Mouse (Mus musculus): ENCODE measurements around the gene Aurkaip1. TPM values are rescaled to one million over a fixed set of nuclear protein-coding genes. Genes with fewer than 3 reads are reported as not detected.
"Not testable (repeated sequence)": the region's sequence is repeated elsewhere in the genome, so short reads cannot be mapped to it uniquely, and the experiment has no call there.

Aurkaip1 gene
- 10 to 100 TPM; 81.6 to 82.6 TPM for total RNA-seq (2021)

GRCm38 (mm10) chr4:155831205-155831766 lies at the start of gene Aurkaip1:
Aurkaip1 (plus strand) TSS chr4:155831272.
- peak; percentile 97 for DNase-seq (ENCODE audit: extremely low spot score in 1 of 2, low spot score in 2 of 2)
- intact Hi-C loops (cut with DNase I) = no loop called here

GRCm38 (mm10) chr4:155783486-155784080 lies 47.5 kb upstream of the Aurkaip1 start:
- no peak for DNase-seq (ENCODE audit: extremely low spot score in 1 of 2, low spot score in 2 of 2)
- intact Hi-C loops (cut with DNase I) = no loop called here

DNA sequence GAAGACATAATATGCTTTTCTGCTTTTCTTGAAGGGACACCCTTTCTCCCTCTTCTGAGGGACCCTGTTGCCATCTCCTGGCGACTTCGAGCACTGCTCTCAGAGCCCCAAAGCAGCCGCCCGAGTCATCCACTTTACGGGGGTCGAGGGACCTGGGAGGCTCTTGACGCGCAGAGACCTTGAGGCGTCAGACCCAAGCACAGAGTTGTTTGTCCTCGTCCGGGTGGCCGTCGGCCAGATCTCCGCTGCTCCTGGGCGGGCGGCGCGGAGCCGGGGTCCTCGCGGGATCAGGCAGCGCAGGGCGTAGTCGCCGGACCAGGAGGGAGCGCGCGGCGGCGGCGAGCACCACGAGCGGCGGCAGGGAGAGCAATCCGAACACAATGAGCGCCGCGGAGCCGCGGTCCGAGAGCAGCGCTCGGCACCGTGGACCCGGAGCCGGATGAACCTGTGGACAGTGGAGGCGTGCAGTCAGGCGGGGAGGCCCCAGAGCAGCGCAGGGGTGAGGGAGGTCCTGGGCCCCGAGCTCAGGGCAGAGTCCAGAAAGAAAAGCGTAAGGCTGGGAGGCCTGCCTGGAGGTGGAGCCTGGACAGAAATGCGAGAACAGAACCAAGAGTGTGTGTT lies 46.9 kb upstream of the Aurkaip1 start:
- intact Hi-C loops (cut with DNase I) = no loop called here
- DNase-seq (ENCODE audit: extremely low spot score in 1 of 2, low spot score in 2 of 2) = peak in 1 of 2 experiments; percentile 90

DNA sequence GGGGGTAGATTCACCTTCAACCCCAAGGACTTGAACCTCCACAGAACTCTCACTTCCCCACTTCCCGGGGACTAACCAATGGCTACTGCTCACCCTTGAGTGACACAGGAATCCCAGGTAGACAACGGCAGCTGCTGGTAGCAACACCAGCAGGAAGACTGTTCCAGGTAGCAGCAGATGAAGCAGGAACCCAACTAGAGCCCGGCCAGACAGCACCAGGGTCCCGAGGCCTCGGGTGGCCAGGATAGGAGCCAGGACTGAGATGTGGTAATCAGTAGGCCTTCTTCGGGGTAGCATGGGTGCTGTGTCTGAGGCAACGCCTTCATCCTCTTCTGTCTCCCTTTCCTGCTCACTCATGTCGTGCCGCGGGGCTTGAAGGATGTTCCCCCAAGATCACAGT lies 45.8 kb upstream of the Aurkaip1 start:
- no peak for DNase-seq (ENCODE audit: extremely low spot score in 1 of 2, low spot score in 2 of 2)
- intact Hi-C loops (cut with DNase I) = no loop called here

DNA sequence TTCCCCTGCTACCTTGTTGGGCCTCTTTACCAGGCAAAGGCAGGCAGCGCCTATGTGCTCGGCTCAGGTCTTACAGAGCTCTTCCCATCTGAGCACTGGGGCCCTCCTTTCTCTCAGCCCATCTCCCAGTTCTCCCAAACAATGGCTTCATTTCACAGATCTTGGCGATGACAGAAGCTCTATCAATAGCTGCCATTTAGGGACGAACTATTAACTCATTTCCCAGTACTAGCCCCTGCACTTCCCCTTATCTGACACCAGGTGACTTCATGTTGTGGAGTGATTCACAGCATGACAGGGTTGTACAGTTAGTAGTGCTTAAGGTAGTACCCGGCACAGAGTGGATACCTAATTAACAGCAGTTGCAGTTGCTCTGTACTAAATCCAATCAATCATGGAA lies 45.3 kb upstream of the Aurkaip1 start, which contains the start of gene Tmem88b:
Gene Tmem88b, minus strand, starts transcription at position 56 of the 400 bp plus-strand sequence.
- intact Hi-C loops (cut with DNase I) = no loop called here
- DNase-seq (ENCODE audit: extremely low spot score in 1 of 2, low spot score in 2 of 2) = no peak

DNA sequence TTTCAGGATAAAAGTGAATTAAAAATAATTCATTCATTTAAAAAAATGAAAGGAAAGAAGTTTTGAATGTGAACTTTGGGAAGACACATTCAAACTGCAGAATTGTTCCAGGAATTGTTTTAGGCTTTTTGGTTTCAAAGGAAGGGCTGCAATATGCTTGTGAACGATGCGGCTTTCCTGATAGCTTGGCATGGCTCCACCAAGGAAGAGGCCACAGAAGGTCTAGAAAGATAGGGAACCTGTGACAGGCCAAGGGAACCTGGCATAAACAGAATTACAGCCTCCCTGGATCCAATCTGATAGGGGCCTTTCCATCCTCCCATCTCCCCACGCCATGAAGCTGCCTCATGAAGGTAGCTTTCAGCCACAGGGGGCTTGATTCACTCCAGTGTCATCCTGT lies 42.8 kb upstream of the Aurkaip1 start:
- no peak for DNase-seq (ENCODE audit: extremely low spot score in 1 of 2, low spot score in 2 of 2)
- intact Hi-C loops (cut with DNase I) = no loop called here

- DNase-seq (ENCODE audit: extremely low spot score in 1 of 2, low spot score in 2 of 2); intact Hi-C loops (cut with DNase I): not testable (repeated sequence)
These were observed 42.2 kb upstream of the Aurkaip1 start for GRCm38 (mm10) chr4:155788833-155789232.

DNA sequence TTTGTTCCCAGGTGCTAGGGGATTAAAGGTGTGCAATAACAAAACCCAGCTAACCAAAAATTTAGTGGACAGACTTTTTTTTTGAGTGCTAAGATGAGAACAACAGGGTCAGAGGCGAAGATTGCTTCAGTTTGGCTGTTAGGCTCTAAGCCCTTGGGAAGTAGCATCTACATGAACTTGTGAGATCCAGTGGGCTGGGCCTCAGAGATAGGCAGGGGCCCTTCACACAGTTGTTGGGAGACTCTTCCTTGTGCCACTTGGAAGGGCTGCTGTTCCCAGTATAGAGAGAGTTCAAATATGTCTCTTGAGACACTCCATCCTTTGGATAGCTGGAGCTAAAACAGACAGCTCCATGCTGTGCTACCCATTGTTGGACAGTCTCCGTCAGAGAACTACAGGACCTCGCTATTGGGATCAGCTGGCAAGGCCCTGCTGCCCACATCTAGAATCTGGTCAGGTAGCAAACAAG lies 41.0 kb upstream of the Aurkaip1 start, which contains the start of gene Ankrd65:
Gene Ankrd65, plus strand, starts transcription at position 419 of the 469 bp plus-strand sequence.
- DNase-seq (ENCODE audit: extremely low spot score in 1 of 2, low spot score in 2 of 2) = no peak
- intact Hi-C loops (cut with DNase I) = no loop called here

DNA sequence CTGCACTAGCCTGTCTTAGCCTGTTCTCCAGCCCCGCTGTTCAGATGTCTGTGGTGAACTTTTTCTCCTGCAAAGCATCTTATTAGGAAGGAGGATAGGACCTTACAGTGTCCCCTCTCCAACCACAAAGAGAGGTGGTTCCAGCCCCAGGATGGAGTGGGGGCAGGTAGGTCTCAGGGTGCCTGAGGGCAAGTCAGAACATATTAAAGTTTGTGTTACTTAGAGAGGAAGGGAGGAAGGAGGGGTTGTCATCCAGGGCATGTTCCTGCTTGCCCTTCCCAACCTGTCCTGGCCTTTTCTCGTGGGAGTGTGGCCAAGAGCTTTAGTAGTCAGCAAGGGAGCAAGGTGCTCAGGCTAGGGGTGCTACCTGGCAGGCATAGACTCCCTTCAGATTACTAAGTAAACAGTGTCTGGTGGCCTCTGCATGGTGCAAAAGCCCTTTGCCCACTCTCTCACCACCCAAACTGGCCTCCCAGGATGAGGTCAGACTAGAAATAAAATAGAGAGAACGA lies 40.4 kb upstream of the Aurkaip1 start:
- intact Hi-C loops (cut with DNase I) = no loop called here
- DNase-seq (ENCODE audit: extremely low spot score in 1 of 2, low spot score in 2 of 2) = no peak

- intact Hi-C loops (cut with DNase I) = no loop called here
- no peak for DNase-seq (ENCODE audit: extremely low spot score in 1 of 2, low spot score in 2 of 2)
These were observed 39.7 kb upstream of the Aurkaip1 start for GRCm38 (mm10) chr4:155791240-155791933.

GRCm38 (mm10) chr4:155793730-155794129 lies 37.3 kb upstream of the Aurkaip1 start:
- DNase-seq (ENCODE audit: extremely low spot score in 1 of 2, low spot score in 2 of 2) = no peak
- intact Hi-C loops (cut with DNase I) = no loop called here

- intact Hi-C loops (cut with DNase I) = no loop called here
These were observed 29.0 kb upstream of the Aurkaip1 start for GRCm38 (mm10) chr4:155802075-155802474.

DNA sequence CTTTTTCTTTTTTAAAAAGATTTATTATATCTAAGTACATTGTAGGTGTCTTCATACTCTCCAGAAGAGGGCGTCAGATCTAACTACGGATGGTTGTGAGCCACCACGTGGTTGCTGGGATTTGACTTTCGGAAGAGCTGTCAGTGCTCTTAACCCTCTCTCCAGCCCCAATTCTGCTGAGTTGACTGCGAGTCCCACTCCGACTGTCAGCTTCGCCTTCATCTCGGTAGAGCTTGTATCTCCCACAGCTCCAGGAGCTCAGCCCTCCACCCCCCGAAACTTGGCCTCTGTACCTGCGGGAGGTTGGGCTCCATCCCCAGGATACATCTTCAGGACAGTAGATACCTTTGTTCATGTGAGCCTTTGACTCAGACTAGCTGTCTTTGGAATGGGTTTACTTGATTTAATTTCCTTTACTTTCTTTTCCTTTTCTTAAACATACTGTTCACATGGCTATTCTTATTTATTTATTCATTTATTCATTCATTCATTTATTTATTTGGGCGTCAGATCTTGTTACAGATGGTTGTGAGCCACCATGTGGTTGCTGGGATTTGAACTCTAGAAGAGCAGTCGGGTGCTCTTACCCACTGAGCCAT lies 28.2 kb upstream of the Aurkaip1 start, which contains the start of gene Mrpl20:
Gene Mrpl20, plus strand, starts transcription at position 138 of the 599 bp plus-strand sequence.
- intact Hi-C loops (cut with DNase I) = no loop called here
- DNase-seq (ENCODE audit: extremely low spot score in 1 of 2, low spot score in 2 of 2) = no peak

More at GRCm38 (mm10) chr4:155802075-155802474, 29.0 kb upstream of the Aurkaip1 start:
- DNase-seq (ENCODE audit: extremely low spot score in 1 of 2, low spot score in 2 of 2) = no peak

GRCm38 (mm10) chr4:155803340-155804041 lies 27.6 kb upstream of the Aurkaip1 start:
- intact Hi-C loops (cut with DNase I) = no loop called here

GRCm38 (mm10) chr4:155807841-155808240 lies 23.2 kb upstream of the Aurkaip1 start:
- intact Hi-C loops (cut with DNase I) = no loop called here
- DNase-seq (ENCODE audit: extremely low spot score in 1 of 2, low spot score in 2 of 2) = no peak

More at GRCm38 (mm10) chr4:155803340-155804041, 27.6 kb upstream of the Aurkaip1 start:
- peak; percentile 94 to 98 for DNase-seq (ENCODE audit: extremely low spot score in 1 of 2, low spot score in 2 of 2)

DNA sequence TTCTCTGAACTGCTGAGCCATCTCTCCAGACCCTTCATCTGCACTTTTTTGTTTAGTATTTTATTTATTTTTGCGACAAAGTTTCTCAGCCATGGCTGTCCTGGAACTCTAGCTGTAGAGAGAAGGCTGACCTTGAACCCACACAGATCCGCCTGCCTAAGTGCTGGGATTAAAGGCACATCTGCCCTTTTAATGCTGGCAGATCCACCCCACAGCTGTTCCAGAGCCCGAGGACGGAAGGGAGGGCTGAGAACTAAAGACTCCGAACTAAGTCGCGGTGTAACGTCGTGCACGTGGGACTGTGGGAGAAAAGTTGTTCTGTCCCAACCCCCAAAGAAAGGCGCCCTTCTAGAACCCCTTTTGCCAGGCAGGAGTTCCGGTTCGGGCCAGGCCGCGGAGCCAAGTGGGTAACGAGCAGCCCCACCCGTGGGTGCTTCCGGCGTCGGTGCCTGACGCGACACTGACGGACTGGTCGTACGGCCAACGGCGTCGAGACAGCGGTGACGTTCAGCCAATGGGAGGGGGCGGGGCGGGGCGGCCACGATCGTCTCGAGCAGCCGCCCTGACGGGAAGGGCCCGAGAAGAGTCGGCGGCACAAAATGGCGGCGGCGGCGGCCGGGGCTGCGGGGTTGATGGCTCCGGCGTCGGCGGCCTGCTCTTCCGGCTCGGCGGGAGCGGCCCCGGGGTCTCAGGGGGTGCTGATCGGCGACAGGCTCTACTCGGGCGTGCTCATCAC lies 19.0 kb upstream of the Aurkaip1 start, which contains the start of gene Ccnl2:
Gene Ccnl2, plus strand, starts transcription at position 561 of the 736 bp plus-strand sequence.
- intact Hi-C loops (cut with DNase I) = no loop called here
- peak; percentile 92 to 97 for DNase-seq (ENCODE audit: extremely low spot score in 1 of 2, low spot score in 2 of 2)

- intact Hi-C loops (cut with DNase I) = no loop called here
- peak in 1 of 2 experiments; percentile 74 for DNase-seq (ENCODE audit: extremely low spot score in 1 of 2, low spot score in 2 of 2)
These were observed 18.3 kb upstream of the Aurkaip1 start for GRCm38 (mm10) chr4:155812665-155813181.
